Mouse (Mus musculus) hindlimb bud, embryonic 11.5 days (tissue): ENCODE results near the gene Acbd3.

Experiments
- DNase-seq: peaks from one replicate; pipeline ENCODE4 v3.0.0-alpha.2; 2012; ENCODE audit warnings: low read depth, low spot score; ENCODE audit errors: extremely low spot score

Gene Acbd3

GRCm38 (mm10) chr1:180757956-180758520 lies 32.2 kb downstream of the Acbd3 start:
- no peak for DNase-seq

- DNase-seq: no peak
Observed at GRCm38 (mm10) chr1:180762180-180762579, 36.3 kb downstream of the Acbd3 start.

- DNase-seq: no peak
Observed at GRCm38 (mm10) chr1:180762679-180763078, 36.8 kb downstream of the Acbd3 start.

GRCm38 (mm10) chr1:180763307-180763706 lies 37.5 kb downstream of the Acbd3 start:
- DNase-seq: no peak

- peak; percentile 83 for DNase-seq
Observed at GRCm38 (mm10) chr1:180763828-180764227, 38.0 kb downstream of the Acbd3 start.

GRCm38 (mm10) chr1:180765393-180765792 lies 39.5 kb downstream of the Acbd3 start:
- no peak for DNase-seq

- DNase-seq: no peak
Observed at GRCm38 (mm10) chr1:180766557-180766956, 40.7 kb downstream of the Acbd3 start.

- no peak for DNase-seq
Observed at GRCm38 (mm10) chr1:180767541-180768333, 41.9 kb downstream of the Acbd3 start.

- DNase-seq: peak; percentile 71
Observed at GRCm38 (mm10) chr1:180768334-180769168, 42.7 kb downstream of the Acbd3 start.

GRCm38 (mm10) chr1:180771306-180771705 lies 45.5 kb downstream of the Acbd3 start:
- DNase-seq: no peak

- DNase-seq: no peak
Observed at GRCm38 (mm10) chr1:180771722-180772121, 45.9 kb downstream of the Acbd3 start.

GRCm38 (mm10) chr1:180772291-180772690 lies 46.4 kb downstream of the Acbd3 start:
- DNase-seq: no peak

- no peak for DNase-seq
Observed at GRCm38 (mm10) chr1:180774664-180775063, 48.8 kb downstream of the Acbd3 start.

- no peak for DNase-seq
Observed at GRCm38 (mm10) chr1:180775317-180775716, 49.5 kb downstream of the Acbd3 start.

GRCm38 (mm10) chr1:180775849-180776493 lies 50.1 kb downstream of the Acbd3 start:
- no peak for DNase-seq

GRCm38 (mm10) chr1:180776494-180776893 lies 50.7 kb downstream of the Acbd3 start:
- no peak for DNase-seq

GRCm38 (mm10) chr1:180777289-180777659 lies 51.4 kb downstream of the Acbd3 start:
- DNase-seq: no peak

- DNase-seq: peak; percentile 73
Observed at GRCm38 (mm10) chr1:180777660-180778402, 52.0 kb downstream of the Acbd3 start.

GRCm38 (mm10) chr1:180778403-180778754 lies 52.5 kb downstream of the Acbd3 start:
- no peak for DNase-seq

GRCm38 (mm10) chr1:180778941-180779340 lies 53.1 kb downstream of the Acbd3 start:
- no peak for DNase-seq

GRCm38 (mm10) chr1:180780291-180780690 lies 54.4 kb downstream of the Acbd3 start:
- no peak for DNase-seq
